Mouse (Mus musculus) inflammation-experienced regulatory T-cells, adult 6 months (primary cell): Measurements from ENCODE around the gene Pnn. TPM values are rescaled to one million over a fixed set of nuclear protein-coding genes. Genes with fewer than 3 reads are reported as not detected.
"Not testable (repeated sequence)": the region's sequence is repeated elsewhere in the genome, so short reads cannot be mapped to it uniquely, and the experiment has no call there.

Experiments used
- ATAC-seq: one replicate; pipeline ENCODE4 v1.8.0; 2017
- polyA plus RNA-seq, 3 experiments: library from polyadenylated mRNA; unstranded; fragments of 100-300 nt; shearing (Covaris generic); gene quantifications; one replicate each; pipeline ENCODE4 v1.2.1; 2017

The Pnn gene
- 100 to 1,000 TPM in 2 of 3 experiments, 10 to 100 TPM in 1; 95.0 to 156 (median 100) TPM for polyA plus RNA-seq

- ATAC-seq, result peak; percentile 98
These were observed at the start of gene Pnn for GRCm38 (mm10) chr12:59066448-59067077. TSS of gene Pnn (plus strand) at chr12:59066884.

GRCm38 (mm10) chr12:59017970-59018369 lies 48.7 kb upstream of the Pnn start:
- no peak for ATAC-seq

- ATAC-seq, result no peak
These were observed 46.8 kb upstream of the Pnn start for GRCm38 (mm10) chr12:59019891-59020290.

- ATAC-seq, result peak; percentile 98
These were observed 45.4 kb upstream of the Pnn start for GRCm38 (mm10) chr12:59021306-59021705.

GRCm38 (mm10) chr12:59032101-59032500 lies 34.6 kb upstream of the Pnn start:
- ATAC-seq, result peak; percentile 63

- no peak for ATAC-seq
These were observed 27.3 kb upstream of the Pnn start for GRCm38 (mm10) chr12:59039162-59039970.

- ATAC-seq, result peak; percentile 46
These were observed 26.5 kb upstream of the Pnn start for GRCm38 (mm10) chr12:59039971-59040844.

GRCm38 (mm10) chr12:59040851-59041250 lies 25.8 kb upstream of the Pnn start:
- ATAC-seq, result no peak

- ATAC-seq, result no peak
These were observed 14.2 kb upstream of the Pnn start for GRCm38 (mm10) chr12:59052470-59052869.

- no peak for ATAC-seq
These were observed 13.5 kb upstream of the Pnn start for GRCm38 (mm10) chr12:59053166-59053565.

GRCm38 (mm10) chr12:59053976-59054375 lies 12.7 kb upstream of the Pnn start:
- no peak for ATAC-seq

GRCm38 (mm10) chr12:59055196-59055850 lies 11.4 kb upstream of the Pnn start:
- peak; percentile 95 for ATAC-seq

- ATAC-seq, result no peak
These were observed 10.5 kb upstream of the Pnn start for GRCm38 (mm10) chr12:59056222-59056621.

GRCm38 (mm10) chr12:59058242-59058641 lies 8.4 kb upstream of the Pnn start:
- ATAC-seq, result not testable (repeated sequence)

- no peak for ATAC-seq
These were observed 6.4 kb upstream of the Pnn start for GRCm38 (mm10) chr12:59060322-59060721.

GRCm38 (mm10) chr12:59060993-59061595 lies 5.6 kb upstream of the Pnn start, which contains the start of gene Trappc6b:
TSS of gene Trappc6b (minus strand) at chr12:59061472.
- peak; percentile 91 for ATAC-seq

- ATAC-seq, result no peak
These were observed 1.8 kb upstream of the Pnn start for GRCm38 (mm10) chr12:59064837-59065236.

- no peak for ATAC-seq
These were observed 908 bp upstream of the Pnn start for GRCm38 (mm10) chr12:59065776-59066175.

- ATAC-seq, result peak; percentile 11
These were observed 411 bp downstream of the Pnn start for GRCm38 (mm10) chr12:59067095-59067494.

- ATAC-seq, result no peak
These were observed 2.1 kb downstream of the Pnn start for GRCm38 (mm10) chr12:59068791-59069190.

- ATAC-seq, result no peak
These were observed 5.6 kb downstream of the Pnn start for GRCm38 (mm10) chr12:59072286-59072685.

- no peak for ATAC-seq
These were observed 7.4 kb downstream of the Pnn start for GRCm38 (mm10) chr12:59074052-59074451.
